Mouse (Mus musculus) neural tube, embryonic 12.5 days (tissue): ENCODE data around the gene B3gnt8. TPM values are rescaled to one million over a fixed set of nuclear protein-coding genes. Genes with fewer than 3 reads are reported as not detected.

ENCODE experiments used
- ATAC-seq: fragments of 200-750 bp; cut with Nextera tagmentation; 2 replicates; pipeline ENCODE4 v1.8.0; 2017; ENCODE audit warnings: low read depth, mild to moderate bottlenecking, moderate TSS enrichment, moderate library complexity; ENCODE audit not compliant: low FRiP score
- H3K27ac ChIP-seq: fragments of 300-500 bp; sonication (generic); 2 replicates; pipeline ENCODE4 v1.5.1; 2016
- H3K27me3 ChIP-seq: fragments of 300-500 bp; sonication (generic); replicated peaks from 2 replicates; pipeline ENCODE4 v1.6.1; 2016; ENCODE audit warnings: mild to moderate bottlenecking
- H3K36me3 ChIP-seq: fragments of 300-500 bp; sonication (generic); 2 replicates; pipeline ENCODE4 v1.6.1; 2016; ENCODE audit warnings: mild to moderate bottlenecking
- H3K4me1 ChIP-seq: fragments of 300-500 bp; sonication (generic); 2 replicates; pipeline ENCODE4 v1.6.1; 2016
- H3K4me2 ChIP-seq: fragments of 300-500 bp; sonication (generic); replicated peaks from 2 replicates; pipeline ENCODE4 v1.6.1; 2016; ENCODE audit warnings: mild to moderate bottlenecking
- H3K4me3 ChIP-seq: fragments of 300-500 bp; sonication (generic); 2 replicates; pipeline ENCODE4 v1.5.1; 2016
- H3K9ac ChIP-seq: fragments of 300-500 bp; sonication (generic); 2 replicates; pipeline ENCODE4 v1.6.1; 2016; ENCODE audit warnings: mild to moderate bottlenecking
- H3K9me3 ChIP-seq: fragments of 300-500 bp; sonication (generic); 2 replicates; pipeline ENCODE4 v1.6.1; 2016; ENCODE audit warnings: mild to moderate bottlenecking
- WGBS: fragments of 180-500 bp; shearing (Covaris S2); methylation state at CpG from one replicate; pipeline ENCODE4 v1.1.7; 2016; 5-methylcytosine and 5-hydroxymethylcytosine counted together
- polyA plus RNA-seq: library from polyadenylated mRNA; unstranded; fragments of >200 nt; fragmentation: Nextera tagmentation; extraction: Ambion mirVana; gene quantifications from 2 replicates; pipeline ENCODE4 v1.2.1, GENCODE M21; 2016

The B3gnt8 gene
- polyA plus RNA-seq, 1 experiment from 2014 or later, result 2.7 TPM

- peaks cover 42% of the 10 kb centered on the region for H3K4me1 ChIP-seq
Measured at GRCm38 (mm10) chr7:25684659-25685058, 58.2 kb downstream of the B3gnt8 start.

More at GRCm38 (mm10) chr7:25684659-25685058, 58.2 kb downstream of the B3gnt8 start:
- Histone ChIP-seq H3K27me3 (peaks cover 47% of the 10 kb centered on the region), H3K4me3 (no peak overlapping the region), H3K9ac (no peak overlapping the region), H3K4me2 (no peak overlapping the region), H3K36me3 (no peaks in the 10 kb centered on the region), H3K9me3 (no peaks in the 10 kb centered on the region), H3K27ac (no peak overlapping the region)
- 83% methylated on average over 6 of the region's 6 CpGs for WGBS
- ATAC-seq, result no peak

Other genes starting within 250 kb of the B3gnt8 start
- 10.7 and 11.6 TPM in 2 replicates for gene Lipe, start 227.9 kb upstream of the B3gnt8 start, polyA plus RNA-seq
- gene Cxcl17, start 213.8 kb upstream of the B3gnt8 start, polyA plus RNA-seq, result 0.37 and 0.53 TPM in 2 replicates
- gene Ceacam1, start 149.1 kb upstream of the B3gnt8 start, polyA plus RNA-seq, result 0.78 and 1.3 TPM in 2 replicates
- gene Ceacam2, start 86.8 kb upstream of the B3gnt8 start, polyA plus RNA-seq, result not detected in 2 replicates
- gene Erich4, start 10.8 kb upstream of the B3gnt8 start, polyA plus RNA-seq, result not detected in 2 replicates
- gene Dmac2, start 7.2 kb upstream of the B3gnt8 start, polyA plus RNA-seq, result 27.5 and 31.2 TPM in 2 replicates
- 48.3 and 48.4 TPM in 2 replicates for gene Bckdha, start 32.3 kb downstream of the B3gnt8 start, polyA plus RNA-seq
- 54.7 and 55.2 TPM in 2 replicates for gene Exosc5, start 32.5 kb downstream of the B3gnt8 start, polyA plus RNA-seq
- gene Tmem91, start 48.5 kb downstream of the B3gnt8 start, polyA plus RNA-seq, result 3.4 and 5.7 TPM in 2 replicates
- gene B9d2, start 54.1 kb downstream of the B3gnt8 start, polyA plus RNA-seq, result 34.8 and 35.7 TPM in 2 replicates
- gene Tgfb1, start 60.3 kb downstream of the B3gnt8 start, polyA plus RNA-seq, result 2.4 and 2.6 TPM in 2 replicates
- 31.3 and 34.0 TPM in 2 replicates for gene Ccdc97, start 92.4 kb downstream of the B3gnt8 start, polyA plus RNA-seq
- gene Hnrnpul1, start 128.1 kb downstream of the B3gnt8 start, polyA plus RNA-seq, result 64.7 and 67.0 TPM in 2 replicates
- gene Axl, start 162.1 kb downstream of the B3gnt8 start, polyA plus RNA-seq, result 33.0 and 35.7 TPM in 2 replicates
- gene Cyp2s1, start 190.3 kb downstream of the B3gnt8 start, polyA plus RNA-seq, result 2.9 and 4.0 TPM in 2 replicates